Mouse (Mus musculus) intestine, embryonic 15.5 days (tissue): ENCODE measurements around the gene Casz1. TPM values are rescaled to one million over a fixed set of nuclear protein-coding genes. Genes with fewer than 3 reads are reported as not detected.
A peak's percentile ranks its signal among the peaks of the same experiment; 100 is the strongest.

ENCODE experiments used
- ATAC-seq: fragments of 200-750 bp; cut with Nextera tagmentation; 2 replicates; pipeline ENCODE4 v1.8.0; 2017; ENCODE audit warnings: moderate TSS enrichment, moderate library complexity
- H3K27ac ChIP-seq: fragments of 300-500 bp; sonication (generic); 2 replicates; pipeline ENCODE4 v1.5.1; 2015; ENCODE audit warnings: mild to moderate bottlenecking, inconsistent platforms
- H3K27me3 ChIP-seq: fragments of 300-500 bp; sonication (generic); replicated peaks from 2 replicates; pipeline ENCODE4 v1.6.1; 2015; ENCODE audit warnings: inconsistent platforms
- H3K36me3 ChIP-seq: fragments of 300-500 bp; sonication (generic); 2 replicates; pipeline ENCODE4 v1.6.1; 2015; ENCODE audit warnings: inconsistent platforms
- H3K4me1 ChIP-seq: fragments of 300-500 bp; sonication (generic); replicated peaks from 2 replicates; pipeline ENCODE4 v1.6.1; 2015; ENCODE audit warnings: inconsistent platforms
- H3K4me2 ChIP-seq: fragments of 300-500 bp; sonication (generic); replicated peaks from 2 replicates; pipeline ENCODE4 v1.6.1; 2015; ENCODE audit warnings: mild to moderate bottlenecking, inconsistent platforms
- H3K4me3 ChIP-seq: fragments of 300-500 bp; sonication (generic); replicated peaks from 2 replicates; pipeline ENCODE4 v1.5.1; 2015; ENCODE audit warnings: inconsistent platforms
- H3K9ac ChIP-seq: fragments of 300-500 bp; sonication (generic); 2 replicates; pipeline ENCODE4 v1.6.1; 2015; ENCODE audit warnings: inconsistent platforms
- H3K9me3 ChIP-seq: fragments of 300-500 bp; sonication (generic); 2 replicates; pipeline ENCODE4 v1.6.1; 2016; ENCODE audit warnings: inconsistent platforms
- WGBS: fragments of 180-500 bp; shearing (Covaris S2); methylation state at CpG from one replicate; pipeline ENCODE4 v1.1.7; 2015; 5-methylcytosine and 5-hydroxymethylcytosine counted together
- polyA plus RNA-seq: library from polyadenylated mRNA; unstranded; fragments of >200 nt; fragmentation: Nextera tagmentation; extraction: Ambion mirVana; gene quantifications from 2 replicates; pipeline ENCODE4 v1.2.1, GENCODE M21; 2015

The Casz1 gene
- polyA plus RNA-seq, 1 experiment from 2014 or later: 4.4 TPM

- 67% methylated on average over 5 of the region's 5 CpGs for WGBS
- Histone ChIP-seq H3K4me1 (peaks cover 7% of the 10 kb centered on the region), H3K9ac (no peak overlapping the region), H3K9me3 (no peaks in the 10 kb centered on the region), H3K27me3 (no peaks in the 10 kb centered on the region), H3K36me3 (no peaks in the 10 kb centered on the region), H3K27ac (no peak overlapping the region), H3K4me3 (no peak overlapping the region), H3K4me2 (no peak overlapping the region)
- no peak for ATAC-seq
Observed at GRCm38 (mm10) chr4:149001515-149001914, 197.3 kb downstream of the Casz1 start.

GRCm38 (mm10) chr4:149002441-149003093 lies 198.3 kb downstream of the Casz1 start:
- no peak overlapping the region for H3K4me3 ChIP-seq
- no peak overlapping the region for H3K9ac ChIP-seq
- H3K27me3 ChIP-seq: no peaks in the 10 kb centered on the region
- no peak overlapping the region for H3K27ac ChIP-seq
- peak; percentile 94 for ATAC-seq
- H3K4me2 ChIP-seq: no peak overlapping the region
- peaks cover 7% of the 10 kb centered on the region for H3K4me1 ChIP-seq
- no peaks in the 10 kb centered on the region for H3K36me3 ChIP-seq
- 75% methylated on average over 11 of the region's 11 CpGs for WGBS
- no peaks in the 10 kb centered on the region for H3K9me3 ChIP-seq

Other genes with a start within 250 kb of the Casz1 start
- 73.4 and 74.4 TPM in 2 replicates for gene Exosc10, start 246.0 kb upstream of the Casz1 start, polyA plus RNA-seq
- 207 and 224 TPM in 2 replicates for gene Srm, start 212.9 kb upstream of the Casz1 start, polyA plus RNA-seq
- gene Masp2, start 201.9 kb upstream of the Casz1 start, polyA plus RNA-seq: 0.33 and 0.95 TPM in 2 replicates
- 272 and 318 TPM in 2 replicates for gene Tardbp, start 177.4 kb upstream of the Casz1 start, polyA plus RNA-seq
- gene Gm572, start 161.1 kb upstream of the Casz1 start, polyA plus RNA-seq: not detected in 2 replicates